Mouse (Mus musculus): ENCODE data around the gene Hoxc10. TPM values are rescaled to one million over a fixed set of nuclear protein-coding genes. Genes with fewer than 3 reads are reported as not detected.

The Hoxc10 gene
- total RNA-seq, 1 experiment from 2014 or later: not detected

GRCm38 (mm10) chr15:102965003-102965891, 1.3 kb upstream of the Hoxc10 start:
- ATAC-seq (replicated peaks; ENCODE audit: low read depth, poor library complexity, severe bottlenecking): no peak

- ATAC-seq (replicated peaks; ENCODE audit: low read depth, poor library complexity, severe bottlenecking): peak; percentile 66
Measured at GRCm38 (mm10) chr15:102965892-102966775, 462 bp upstream of the Hoxc10 start.

- no peak for ATAC-seq (replicated peaks; ENCODE audit: low read depth, poor library complexity, severe bottlenecking)
Measured at GRCm38 (mm10) chr15:102967312-102967510, 615 bp downstream of the Hoxc10 start, which contains the start of gene Hoxc5. Gene Hoxc5, plus strand, starts transcription at chr15:102967443.

GRCm38 (mm10) chr15:102967511-102968397, 1.2 kb downstream of the Hoxc10 start:
- no peak for ATAC-seq (replicated peaks; ENCODE audit: low read depth, poor library complexity, severe bottlenecking)

GRCm38 (mm10) chr15:102969296-102969695, 2.7 kb downstream of the Hoxc10 start:
- no peak for ATAC-seq (replicated peaks; ENCODE audit: low read depth, poor library complexity, severe bottlenecking)

- no peak for ATAC-seq (replicated peaks; ENCODE audit: low read depth, poor library complexity, severe bottlenecking)
Measured at GRCm38 (mm10) chr15:102970740-102971139, 4.1 kb downstream of the Hoxc10 start.

- ATAC-seq (replicated peaks; ENCODE audit: low read depth, poor library complexity, severe bottlenecking): no peak
Measured at GRCm38 (mm10) chr15:102972254-102972653, 5.7 kb downstream of the Hoxc10 start.

GRCm38 (mm10) chr15:102972753-102973152, 6.2 kb downstream of the Hoxc10 start:
- no peak for ATAC-seq (replicated peaks; ENCODE audit: low read depth, poor library complexity, severe bottlenecking)

GRCm38 (mm10) chr15:102975034-102975433, 8.4 kb downstream of the Hoxc10 start:
- no peak for ATAC-seq (replicated peaks; ENCODE audit: low read depth, poor library complexity, severe bottlenecking)

GRCm38 (mm10) chr15:102975688-102976111, 9.1 kb downstream of the Hoxc10 start:
- ATAC-seq (replicated peaks; ENCODE audit: low read depth, poor library complexity, severe bottlenecking): peak; percentile 19; the same call in 1 of the 2 replicates

GRCm38 (mm10) chr15:102976171-102976570, 9.6 kb downstream of the Hoxc10 start, which contains the start of gene Hoxc9:
Gene Hoxc9, plus strand, starts transcription at chr15:102976439.
- ATAC-seq (replicated peaks; ENCODE audit: low read depth, poor library complexity, severe bottlenecking): no peak

GRCm38 (mm10) chr15:102976631-102977422, 10.2 kb downstream of the Hoxc10 start:
- no peak for ATAC-seq (replicated peaks; ENCODE audit: low read depth, poor library complexity, severe bottlenecking)

GRCm38 (mm10) chr15:102977423-102977974, 10.9 kb downstream of the Hoxc10 start:
- ATAC-seq (replicated peaks; ENCODE audit: low read depth, poor library complexity, severe bottlenecking): no peak

- peak; percentile 46 for ATAC-seq (replicated peaks; ENCODE audit: low read depth, poor library complexity, severe bottlenecking)
Measured at GRCm38 (mm10) chr15:102978615-102979515, 12.3 kb downstream of the Hoxc10 start.

- ATAC-seq (replicated peaks; ENCODE audit: low read depth, poor library complexity, severe bottlenecking): no peak
Measured at GRCm38 (mm10) chr15:102979936-102980335, 13.3 kb downstream of the Hoxc10 start.

GRCm38 (mm10) chr15:102980352-102980751, 13.8 kb downstream of the Hoxc10 start:
- no peak for ATAC-seq (replicated peaks; ENCODE audit: low read depth, poor library complexity, severe bottlenecking)

- no peak for ATAC-seq (replicated peaks; ENCODE audit: low read depth, poor library complexity, severe bottlenecking)
Measured at GRCm38 (mm10) chr15:102980912-102981311, 14.3 kb downstream of the Hoxc10 start.

Measured in common myeloid progenitor, adult 5-6 weeks (primary cell).